Mouse (Mus musculus) testis, adult 10 weeks (tissue): ENCODE results near the gene Sar1b. TPM values are rescaled to one million over a fixed set of nuclear protein-coding genes. Genes with fewer than 3 reads are reported as not detected.

ENCODE experiments used
- polyA plus RNA-seq: library from polyadenylated mRNA; stranded (reverse); fragments of 350-450 nt; fragmentation: Illumina TruSeq; extraction: RNeasy Lipid Tissue Mini Kit (QIAGEN cat#74804); gene quantifications from one replicate; pipeline ENCODE4 v1.2.3, GENCODE M21; 2014; ENCODE audit warnings: low read depth, low replicate concordance

Sar1b gene
- polyA plus RNA-seq, result 53.1 TPM

GRCm38 (mm10) chr11:51763213-51763907 lies at the start of gene Sar1b, which contains the start of gene Sec24a:
Sar1b (plus strand) TSS chr11:51763687.
Sec24a (minus strand) TSS chr11:51763634.

Other genes with a start within 250 kb of the Sar1b start
- 3.3 TPM for gene Phykpl, start 178.9 kb upstream of the Sar1b start, polyA plus RNA-seq
- gene Hnrnpab, start 156.8 kb upstream of the Sar1b start, polyA plus RNA-seq, result 178 TPM
- gene Nhp2, start 144.0 kb upstream of the Sar1b start, polyA plus RNA-seq, result 1.8 TPM
- gene Rmnd5b, start 127.8 kb upstream of the Sar1b start, polyA plus RNA-seq, result 19.5 TPM
- gene N4bp3, start 112.8 kb upstream of the Sar1b start, polyA plus RNA-seq, result 0.67 TPM
- gene D930048N14Rik, start 112.7 kb upstream of the Sar1b start, polyA plus RNA-seq, result 1.2 TPM
- gene 0610009B22Rik, start 74.8 kb upstream of the Sar1b start, polyA plus RNA-seq, result 48.6 TPM
- 25.4 TPM for gene Sec24a, start 53 bp upstream of the Sar1b start, polyA plus RNA-seq
- gene Jade2, start 94.0 kb downstream of the Sar1b start, polyA plus RNA-seq, result 1.0 TPM
- gene Cdkn2aipnl, start 204.0 kb downstream of the Sar1b start, polyA plus RNA-seq, result 12.1 TPM
- gene Ube2b, start 237.1 kb downstream of the Sar1b start, polyA plus RNA-seq, result 494 TPM
- 1,673 TPM for gene Cdkl3, start 240.5 kb downstream of the Sar1b start, polyA plus RNA-seq